Mouse (Mus musculus): ENCODE measurements around the gene Cd244a.

DNA sequence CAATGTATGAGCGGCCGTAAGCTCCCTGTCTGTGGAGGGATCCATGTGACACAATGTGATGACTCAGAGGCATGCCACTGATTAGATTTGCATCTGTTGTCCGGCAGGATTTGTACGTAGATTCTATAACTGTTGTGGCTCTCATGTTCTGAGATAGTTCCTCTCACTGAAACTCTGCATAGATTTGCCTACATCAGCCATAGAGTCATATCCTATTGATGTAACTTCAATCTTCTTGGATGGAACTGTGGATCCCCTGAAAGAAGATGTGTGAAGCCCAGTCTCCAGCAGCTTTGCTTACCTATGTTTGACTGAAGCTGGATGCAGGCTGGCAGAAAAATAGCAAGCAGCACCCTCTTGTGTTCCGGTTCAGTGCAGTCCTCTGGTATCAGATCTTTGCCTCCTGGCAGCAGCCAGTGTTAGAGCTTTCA lies 99.6 kb downstream of the Cd244a start:
- TF ChIP-seq POLR2A (IDR thresholded peaks at IDR 0.05; ENCODE audit: extremely low read depth, insufficient read depth, low read length), result no peak
- peak; percentile 53 for TF ChIP-seq CTCF (IDR thresholded peaks at IDR 0.05; ENCODE audit: extremely low read depth, insufficient read depth, low read length)

Data from cortical plate, adult 2 months (tissue).